Mouse (Mus musculus) heart, postnatal 0 days (tissue): ENCODE measurements around the gene Tmem251.

ENCODE experiments used
- CTCF ChIP-seq: IDR thresholded peaks from 2 replicates; pipeline ENCODE4 v1.5.1; 2016; ENCODE audit warnings: antibody characterized with exemption, control low read depth, low read depth
- EP300 ChIP-seq: IDR thresholded peaks from 2 replicates; pipeline ENCODE4 v1.6.1; 2016; ENCODE audit warnings: antibody characterized with exemption, low read depth

- no peak for TF ChIP-seq CTCF
- no peak for TF ChIP-seq EP300
Observed at GRCm38 (mm10) chr12:102729855-102730797, 13.4 kb upstream of the Tmem251 start.
